19 mouse cellular contexts compared by ENCODE assay signal in genomic region chr16:12014523-12014922, GRCm38 (mm10). TPM values are rescaled to one million over a fixed set of nuclear protein-coding genes. Genes with fewer than 3 reads are reported as not detected.
DNase-seq lines count a peak whose midpoint lies in the region; ATAC-seq and TF ChIP-seq lines count a peak whose summit lies in the region.
"Had no signal": no experiment of that assay in that cellular context is flagged by ENCODE, and none has a peak within 500 bp of the region (broad histone marks: within the 10 kb centered on the region; RNA-seq: fewer than 3 reads in every experiment).

No protein-coding gene starts in this region.

- 0 out of 2 replicates have a peak, but pooled peaks cover 4% of the 10 kb centered on the region for H3K4me1 ChIP-seq in forebrain, postnatal 0 days (ENCODE audit: insufficient read depth)
- no peaks in the 10 kb centered on the region for H3K4me1 ChIP-seq in forebrain, embryonic 11.5 days (replicated peaks; ENCODE audit: control insufficient read depth, insufficient read depth, low read length)
- H3K4me1 ChIP-seq in thymus, adult 2 months (replicated peaks; ENCODE audit: control insufficient read depth, insufficient read depth, low read length), result no peaks in the 10 kb centered on the region
- H3K4me1 ChIP-seq: embryonic facial prominence, embryonic 13.5 days had no signal

- H3K36me3 ChIP-seq in forebrain, postnatal 0 days (ENCODE audit: insufficient read depth), result no peaks in the 10 kb centered on the region
- no peaks in the 10 kb centered on the region for H3K36me3 ChIP-seq in forebrain, embryonic 11.5 days (ENCODE audit: control insufficient read depth, insufficient read depth, low read length)
- no peaks in the 10 kb centered on the region for H3K36me3 ChIP-seq in thymus, adult 2 months (ENCODE audit: control insufficient read depth, insufficient read depth, low read length)
- H3K36me3 ChIP-seq: embryonic facial prominence, embryonic 13.5 days; midbrain, embryonic 10.5 days had no signal

- TF ChIP-seq POLR2A in thymus, adult 2 months (IDR thresholded peaks at IDR 0.05; ENCODE audit: control insufficient read depth, extremely low read depth, insufficient read depth, low read length, poor library complexity), result no peak

- TF ChIP-seq CTCF in forebrain, postnatal 0 days (IDR thresholded peaks at IDR 0.05; ENCODE audit: low read depth), result no peak
- no peak for TF ChIP-seq CTCF in thymus, adult 2 months (IDR thresholded peaks at IDR 0.05; ENCODE audit: borderline replicate concordance, control insufficient read depth, extremely low read depth, insufficient read depth, low read length, poor library complexity)

- ATAC-seq in forebrain, postnatal 0 days, result peak; percentile 82
- no peak for ATAC-seq in forebrain, embryonic 11.5 days (replicated peaks; ENCODE audit: low FRiP score)
- ATAC-seq: intestine, embryonic 16.5 days; lung, postnatal 0 days had no signal

- 34% methylated on average over 4 of the region's 4 CpGs for WGBS in forebrain, postnatal 0 days
- WGBS in forebrain, embryonic 11.5 days, result 76% methylated on average over 4 of the region's 4 CpGs
- WGBS in thymus, adult 2 months, result 74% methylated on average over 4 of the region's 4 CpGs

- no peak overlapping the region for H3K4me3 ChIP-seq in forebrain, postnatal 0 days (ENCODE audit: low read depth, low read length)
- no peak overlapping the region for H3K4me3 ChIP-seq in forebrain, embryonic 11.5 days (ENCODE audit: low read depth, low read length)
- no peak overlapping the region for H3K4me3 ChIP-seq in thymus, adult 2 months (ENCODE audit: control insufficient read depth, insufficient read depth, low read length)
- H3K4me3 ChIP-seq: embryonic facial prominence, embryonic 13.5 days; midbrain, embryonic 10.5 days had no signal

- peak; percentile 42 for DNase-seq in forebrain, postnatal 0 days
- no peak for DNase-seq in forebrain, embryonic 11.5 days (ENCODE audit: low spot score)
- peak; percentile 9 for DNase-seq in MN1 (ENCODE audit: low spot score)
- peak; percentile 33 to 40 for DNase-seq in frontal cortex, postnatal 14 days (ENCODE audit: low spot score in 2 of 2)
- peak; percentile 79 for DNase-seq in right cerebral cortex, adult 18-20 months
- DNase-seq in cerebellum, postnatal 14 days, result no peak
- DNase-seq in thymus, adult 2 months, result no peak
- no peak for DNase-seq in natural killer cell, adult 2 months (ENCODE audit: low spot score in 2 of 2)
- DNase-seq: B cell, adult 2 months; cerebellum, adult 2 months; kidney, postnatal 36 days; thymus, postnatal 14 days had no signal

- H3K4me2 ChIP-seq in forebrain, postnatal 0 days (ENCODE audit: low read depth), result no peak overlapping the region
- no peak overlapping the region for H3K4me2 ChIP-seq in forebrain, embryonic 11.5 days (ENCODE audit: low read depth, low read length, severe bottlenecking)
- H3K4me2 ChIP-seq: embryonic facial prominence, embryonic 13.5 days; heart, embryonic 11.5 days; liver, embryonic 11.5 days had no signal

- 0 out of 2 replicates have a peak, but pooled peaks cover 3% of the 10 kb centered on the region for H3K9me3 ChIP-seq in forebrain, postnatal 0 days (ENCODE audit: low read length)
- no peaks in the 10 kb centered on the region for H3K9me3 ChIP-seq in forebrain, embryonic 11.5 days (ENCODE audit: control insufficient read depth, low read length)
- H3K9me3 ChIP-seq: embryonic facial prominence, embryonic 13.5 days; midbrain, embryonic 10.5 days had no signal

- no peaks in the 10 kb centered on the region for H3K27me3 ChIP-seq in forebrain, postnatal 0 days (ENCODE audit: insufficient read depth, low read length)
- no peaks in the 10 kb centered on the region for H3K27me3 ChIP-seq in forebrain, embryonic 11.5 days (ENCODE audit: control insufficient read depth, insufficient read depth, low read length)
- no peaks in the 10 kb centered on the region for H3K27me3 ChIP-seq in thymus, adult 2 months (ENCODE audit: control insufficient read depth, insufficient read depth, low read length)
- H3K27me3 ChIP-seq: embryonic facial prominence, embryonic 13.5 days had no signal

- no peak overlapping the region for H3K9ac ChIP-seq in forebrain, postnatal 0 days
- H3K9ac ChIP-seq in forebrain, embryonic 11.5 days (ENCODE audit: low read length), result no peak overlapping the region
- H3K9ac ChIP-seq: embryonic facial prominence, embryonic 13.5 days had no signal

- peak overlapping the region; percentile 29; the same call in 1 of the 2 replicates for H3K27ac ChIP-seq in forebrain, postnatal 0 days (ENCODE audit: low read depth, low read length)
- H3K27ac ChIP-seq in forebrain, embryonic 11.5 days (ENCODE audit: low read depth, low read length), result no peak overlapping the region
- no peak overlapping the region for H3K27ac ChIP-seq in thymus, adult 2 months (ENCODE audit: control insufficient read depth, insufficient read depth, low read length)
- H3K27ac ChIP-seq: embryonic facial prominence, embryonic 13.5 days; midbrain, embryonic 10.5 days had no signal

RNA-seq across cellular contexts. Expression of gene Shisa9, which starts 30.6 kb away (rescaled TPM):
- total RNA-seq in forebrain, postnatal 0 days (2014; rRNA removed), result 38.2 and 38.9 TPM in 2 replicates
- polyA plus RNA-seq in forebrain, postnatal 0 days (2015; fragmentation: Nextera tagmentation; extraction: Ambion mirVana), result 21.7 and 21.9 TPM in 2 replicates
- polyA plus RNA-seq in forebrain, embryonic 11.5 days (2014; fragmentation: Nextera tagmentation; extraction: Ambion mirVana), result 0.72 and 0.86 TPM in 2 replicates
- polyA plus RNA-seq in thymus, adult 2 months (2012; rRNA removed), result 1.3 TPM in 2 replicates
- total RNA-seq: ES-E14 had no signal

Comparison
In these comparisons a context has a peak if more than half of its experiments do, and no peak if none do; other contexts are left out.
1. DNase-seq: peak in forebrain, postnatal 0 days (single experiment), MN1 (single experiment), frontal cortex, postnatal 14 days (2 of 2) and right cerebral cortex, adult 18-20 months (single experiment); none in forebrain, embryonic 11.5 days (single experiment), cerebellum, postnatal 14 days (0 of 2), thymus, adult 2 months (single experiment) and natural killer cell, adult 2 months (0 of 2).